Mouse (Mus musculus): ENCODE data around the gene Itgb1bp1. TPM values are rescaled to one million over a fixed set of nuclear protein-coding genes. Genes with fewer than 3 reads are reported as not detected.

Itgb1bp1 gene
- polyA plus RNA-seq, 1 experiment from 2014 or later: 51.0 TPM

DNA sequence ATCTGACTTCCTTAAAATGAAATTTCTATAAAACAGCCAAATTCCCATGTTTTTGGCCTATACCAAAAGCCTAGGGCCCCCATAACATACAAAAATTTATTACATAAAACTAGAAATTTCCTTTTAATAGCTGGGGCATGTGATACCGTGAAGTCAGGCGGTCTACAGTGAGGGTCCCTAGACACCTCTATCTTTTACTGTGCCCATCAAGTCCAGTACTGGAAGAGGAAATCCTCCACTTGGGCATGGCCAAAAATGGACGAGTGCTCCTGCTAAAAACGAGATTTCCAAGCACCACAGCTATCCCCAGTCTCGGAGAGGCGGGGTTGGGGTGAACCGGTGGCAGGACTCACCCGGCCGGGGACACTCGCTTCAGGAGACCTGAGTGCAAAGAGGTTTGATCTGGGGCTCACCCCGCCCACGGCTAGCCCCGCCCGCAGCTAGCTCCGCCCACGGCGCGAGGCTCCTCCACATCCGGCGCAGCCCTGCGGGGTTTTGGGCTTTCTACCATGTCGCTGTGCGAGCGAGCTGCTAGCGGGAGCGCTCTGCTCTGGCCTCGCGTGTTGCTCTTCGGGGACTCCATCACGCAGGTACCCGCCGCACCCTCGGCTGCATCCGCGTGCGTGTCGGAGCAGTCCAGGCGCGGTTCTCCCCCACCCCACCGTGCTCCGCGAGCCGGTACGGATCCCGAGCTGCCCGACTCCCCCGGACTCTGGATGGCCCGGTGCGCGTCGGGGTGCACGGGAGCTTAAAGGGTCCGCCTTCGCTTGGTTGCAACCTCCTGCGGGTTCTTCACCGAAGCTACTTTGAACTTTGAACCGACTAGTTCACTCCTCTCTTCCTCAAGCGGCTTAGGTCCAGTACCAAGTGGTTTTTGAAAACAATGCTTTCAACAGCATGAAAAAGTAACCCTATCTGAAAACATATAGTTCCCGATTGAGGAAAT is 30.1 kb upstream of the Itgb1bp1 start, which contains the start of gene Iah1:
Gene Iah1 (plus strand): TSS at position 467 of the 946 bp plus-strand sequence.
- WGBS: 2% methylated on average over 59 of the region's 59 CpGs
- Histone ChIP-seq H3K27ac (ENCODE audit: low read length) (0 out of 2 replicates have a peak within 1 kb of the TSS, but pooled peaks have one; percentile 27), H3K27me3 (ENCODE audit: control insufficient read depth, insufficient read depth, low read length) (no peaks in the 10 kb centered on the region), H3K9ac (replicated peaks; ENCODE audit: low read depth, low read length) (peak within 1 kb of the TSS; percentile 72), H3K36me3 (ENCODE audit: control insufficient read depth, insufficient read depth, low read length) (peaks cover 19% of the 10 kb centered on the region; the same call in 1 of the 2 replicates), H3K9me3 (ENCODE audit: control insufficient read depth, low read depth, low read length) (no peaks in the 10 kb centered on the region), H3K4me3 (ENCODE audit: low read depth, low read length) (peak within 1 kb of the TSS; percentile 73), H3K4me2 (replicated peaks; ENCODE audit: low read depth, low read length) (peak within 1 kb of the TSS; percentile 61), H3K4me1 (ENCODE audit: control insufficient read depth, insufficient read depth, low read length) (no peaks in the 10 kb centered on the region)
- ATAC-seq (ENCODE audit: insufficient number of reproducible peaks, insufficient read depth, low FRiP score, low read depth): peak; percentile 89

DNA sequence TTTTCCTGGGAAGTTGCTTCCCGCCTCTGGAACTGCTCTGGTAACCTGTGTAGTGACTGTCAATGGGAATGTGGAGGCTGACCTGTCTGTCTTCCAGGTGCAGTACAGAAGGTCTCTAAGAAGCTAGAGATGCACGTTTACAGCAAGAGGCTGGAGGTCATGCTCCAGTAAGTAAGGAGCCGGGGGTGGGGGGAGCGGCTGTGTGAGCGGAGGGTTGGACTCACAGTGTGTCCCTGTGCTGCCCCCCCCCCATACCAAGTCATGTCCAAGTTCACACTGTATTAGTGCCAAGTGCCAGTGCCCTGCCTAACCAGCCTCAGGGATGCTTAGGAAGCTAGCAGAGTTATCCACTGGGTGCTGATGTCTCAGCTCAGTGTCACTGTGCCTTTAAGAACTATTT is 26.1 kb upstream of the Itgb1bp1 start:
- Histone ChIP-seq H3K4me1 (ENCODE audit: control insufficient read depth, insufficient read depth, low read length) (no peaks in the 10 kb centered on the region), H3K9me3 (ENCODE audit: control insufficient read depth, low read depth, low read length) (no peaks in the 10 kb centered on the region), H3K36me3 (ENCODE audit: control insufficient read depth, insufficient read depth, low read length) (peaks cover 40% of the 10 kb centered on the region), H3K9ac (replicated peaks; ENCODE audit: low read depth, low read length) (no peak overlapping the region), H3K4me2 (replicated peaks; ENCODE audit: low read depth, low read length) (no peak overlapping the region), H3K27ac (ENCODE audit: low read length) (no peak overlapping the region), H3K27me3 (ENCODE audit: control insufficient read depth, insufficient read depth, low read length) (no peaks in the 10 kb centered on the region), H3K4me3 (ENCODE audit: low read depth, low read length) (no peak overlapping the region)
- ATAC-seq (ENCODE audit: insufficient number of reproducible peaks, insufficient read depth, low FRiP score, low read depth): no peak
- WGBS: 88% methylated on average over 5 of the region's 5 CpGs

DNA sequence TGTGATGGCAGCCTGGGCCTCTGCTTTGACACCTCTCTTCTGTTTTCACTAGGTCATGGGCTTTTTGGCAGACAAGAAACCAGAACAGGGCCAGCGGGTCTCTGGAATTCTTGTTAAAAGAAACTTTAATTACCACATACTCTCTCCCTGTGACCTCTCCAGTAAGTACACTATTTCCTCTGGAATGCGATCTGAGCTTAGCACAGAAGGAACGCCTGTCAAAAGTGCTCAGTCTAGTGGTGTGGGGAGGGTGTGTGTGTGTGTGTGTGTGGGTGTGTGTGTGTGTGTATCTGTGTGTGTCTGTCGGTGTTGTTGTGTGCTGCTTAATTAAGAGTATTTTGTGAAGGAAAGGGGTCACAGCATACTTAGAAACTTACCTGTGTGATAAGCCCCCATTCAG is 20.6 kb upstream of the Itgb1bp1 start:
- Histone ChIP-seq H3K9me3 (ENCODE audit: control insufficient read depth, low read depth, low read length) (no peaks in the 10 kb centered on the region), H3K9ac (replicated peaks; ENCODE audit: low read depth, low read length) (no peak overlapping the region), H3K27ac (ENCODE audit: low read length) (no peak overlapping the region), H3K4me2 (replicated peaks; ENCODE audit: low read depth, low read length) (no peak overlapping the region), H3K36me3 (ENCODE audit: control insufficient read depth, insufficient read depth, low read length) (peaks cover 65% of the 10 kb centered on the region), H3K4me3 (ENCODE audit: low read depth, low read length) (no peak overlapping the region), H3K4me1 (ENCODE audit: control insufficient read depth, insufficient read depth, low read length) (no peaks in the 10 kb centered on the region), H3K27me3 (ENCODE audit: control insufficient read depth, insufficient read depth, low read length) (no peaks in the 10 kb centered on the region)
- no peak for ATAC-seq (ENCODE audit: insufficient number of reproducible peaks, insufficient read depth, low FRiP score, low read depth)
- 85% methylated on average over 4 of the region's 4 CpGs for WGBS

DNA sequence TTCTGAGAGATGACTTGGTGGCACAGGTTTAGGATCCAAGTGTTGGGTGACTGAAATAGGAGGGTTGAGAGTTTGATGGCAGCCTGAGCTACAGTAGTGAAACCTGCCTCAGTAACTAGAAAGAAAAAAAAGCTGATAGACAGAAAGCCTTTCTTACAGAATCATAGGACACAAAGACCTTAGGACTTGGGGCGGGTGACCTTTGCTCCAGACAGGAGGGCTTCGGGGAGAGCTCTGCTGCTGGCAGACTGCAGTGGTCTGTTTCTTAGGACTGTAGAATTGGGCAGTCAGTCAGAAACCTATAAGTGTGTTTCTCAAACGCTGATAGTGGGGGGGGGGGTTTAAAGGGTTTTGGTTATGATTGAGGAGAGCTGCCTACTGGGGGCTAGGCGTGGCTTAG is 19.7 kb upstream of the Itgb1bp1 start:
- Histone ChIP-seq H3K36me3 (ENCODE audit: control insufficient read depth, insufficient read depth, low read length) (peaks cover 66% of the 10 kb centered on the region), H3K9me3 (ENCODE audit: control insufficient read depth, low read depth, low read length) (no peaks in the 10 kb centered on the region), H3K27me3 (ENCODE audit: control insufficient read depth, insufficient read depth, low read length) (no peaks in the 10 kb centered on the region), H3K4me3 (ENCODE audit: low read depth, low read length) (no peak overlapping the region), H3K4me1 (ENCODE audit: control insufficient read depth, insufficient read depth, low read length) (no peaks in the 10 kb centered on the region), H3K27ac (ENCODE audit: low read length) (no peak overlapping the region), H3K9ac (replicated peaks; ENCODE audit: low read depth, low read length) (no peak overlapping the region), H3K4me2 (replicated peaks; ENCODE audit: low read depth, low read length) (no peak overlapping the region)
- WGBS: 92% methylated on average over 4 of the region's 4 CpGs
- ATAC-seq (ENCODE audit: insufficient number of reproducible peaks, insufficient read depth, low FRiP score, low read depth): no peak

DNA sequence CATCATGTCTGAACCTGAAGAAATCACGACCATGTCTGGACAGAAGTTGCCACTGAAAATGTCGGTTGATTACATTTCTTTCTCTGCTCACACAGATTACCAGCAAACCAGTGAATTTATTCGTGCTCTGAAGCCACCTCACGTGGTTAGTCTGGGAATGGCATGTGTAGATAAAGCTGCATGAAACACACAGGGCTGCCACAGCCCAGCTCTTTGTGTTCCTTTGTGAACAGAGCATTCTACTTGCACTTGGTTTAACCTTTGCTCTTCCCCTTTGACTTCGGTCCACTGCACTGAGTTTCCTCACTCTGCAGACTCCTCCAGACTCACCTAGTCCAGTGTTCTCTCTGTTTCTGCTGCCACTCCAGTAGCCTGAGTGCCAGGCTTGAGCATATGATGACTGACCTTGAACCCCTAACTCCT is 16.3 kb upstream of the Itgb1bp1 start:
- Histone ChIP-seq H3K9me3 (ENCODE audit: control insufficient read depth, low read depth, low read length) (no peaks in the 10 kb centered on the region), H3K4me2 (replicated peaks; ENCODE audit: low read depth, low read length) (no peak overlapping the region), H3K4me3 (ENCODE audit: low read depth, low read length) (no peak overlapping the region), H3K27ac (ENCODE audit: low read length) (no peak overlapping the region), H3K4me1 (ENCODE audit: control insufficient read depth, insufficient read depth, low read length) (no peaks in the 10 kb centered on the region), H3K36me3 (ENCODE audit: control insufficient read depth, insufficient read depth, low read length) (peaks cover 65% of the 10 kb centered on the region), H3K27me3 (ENCODE audit: control insufficient read depth, insufficient read depth, low read length) (no peaks in the 10 kb centered on the region), H3K9ac (replicated peaks; ENCODE audit: low read depth, low read length) (no peak overlapping the region)
- 47% methylated on average over 5 of the region's 5 CpGs for WGBS
- ATAC-seq (ENCODE audit: insufficient number of reproducible peaks, insufficient read depth, low FRiP score, low read depth): peak; percentile 63; the same call in 1 of the 2 replicates

DNA sequence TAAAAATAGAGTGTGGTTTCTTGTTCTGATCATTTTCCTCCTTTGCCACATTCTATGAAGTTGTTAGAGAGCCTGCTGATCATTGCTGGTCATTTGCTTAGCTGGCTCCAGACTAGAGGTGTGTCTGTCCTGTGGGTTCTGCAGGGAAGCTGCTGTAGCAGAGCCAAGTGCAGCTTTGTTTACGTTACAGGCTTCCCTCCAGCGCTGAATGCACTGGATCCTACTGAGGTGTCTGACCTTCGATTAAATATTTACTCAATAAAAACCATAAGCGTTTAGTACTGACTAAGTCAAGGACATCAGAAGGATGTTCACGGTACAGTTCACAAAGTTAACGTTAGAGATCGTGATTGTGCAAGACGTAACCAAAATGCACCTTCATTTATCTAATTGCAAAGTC is 15.8 kb upstream of the Itgb1bp1 start:
- Histone ChIP-seq H3K9me3 (ENCODE audit: control insufficient read depth, low read depth, low read length) (no peaks in the 10 kb centered on the region), H3K36me3 (ENCODE audit: control insufficient read depth, insufficient read depth, low read length) (peaks cover 69% of the 10 kb centered on the region), H3K4me1 (ENCODE audit: control insufficient read depth, insufficient read depth, low read length) (no peaks in the 10 kb centered on the region), H3K9ac (replicated peaks; ENCODE audit: low read depth, low read length) (no peak overlapping the region), H3K4me2 (replicated peaks; ENCODE audit: low read depth, low read length) (no peak overlapping the region), H3K27me3 (ENCODE audit: control insufficient read depth, insufficient read depth, low read length) (no peaks in the 10 kb centered on the region), H3K4me3 (ENCODE audit: low read depth, low read length) (no peak overlapping the region), H3K27ac (ENCODE audit: low read length) (no peak overlapping the region)
- no peak for ATAC-seq (ENCODE audit: insufficient number of reproducible peaks, insufficient read depth, low FRiP score, low read depth)
- WGBS: 32% methylated on average over 8 of the region's 8 CpGs

DNA sequence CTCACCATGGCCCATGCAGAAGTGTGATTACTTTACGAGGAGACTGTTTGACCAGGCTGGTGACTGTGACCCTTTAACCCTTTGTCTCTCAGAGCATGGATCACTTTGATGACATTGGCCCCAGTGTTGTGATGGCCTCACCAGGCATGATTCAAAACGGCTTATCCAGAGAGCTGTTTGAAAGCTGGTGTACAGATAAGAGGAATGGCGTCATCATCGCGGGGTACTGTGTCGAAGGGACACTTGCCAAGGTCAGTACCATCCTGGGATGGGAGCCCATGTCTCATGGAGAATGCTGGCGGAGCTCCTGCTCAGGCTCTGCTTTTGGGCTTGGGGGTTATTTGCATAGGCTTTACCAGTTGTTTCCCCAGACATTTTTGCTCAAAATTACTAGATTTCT is 15.2 kb upstream of the Itgb1bp1 start:
- Histone ChIP-seq H3K36me3 (ENCODE audit: control insufficient read depth, insufficient read depth, low read length) (peaks cover 68% of the 10 kb centered on the region), H3K27me3 (ENCODE audit: control insufficient read depth, insufficient read depth, low read length) (no peaks in the 10 kb centered on the region), H3K27ac (ENCODE audit: low read length) (no peak overlapping the region), H3K4me3 (ENCODE audit: low read depth, low read length) (no peak overlapping the region), H3K4me1 (ENCODE audit: control insufficient read depth, insufficient read depth, low read length) (no peaks in the 10 kb centered on the region), H3K4me2 (replicated peaks; ENCODE audit: low read depth, low read length) (no peak overlapping the region), H3K9ac (replicated peaks; ENCODE audit: low read depth, low read length) (no peak overlapping the region), H3K9me3 (ENCODE audit: control insufficient read depth, low read depth, low read length) (no peaks in the 10 kb centered on the region)
- WGBS: 82% methylated on average over 7 of the region's 7 CpGs
- ATAC-seq (ENCODE audit: insufficient number of reproducible peaks, insufficient read depth, low FRiP score, low read depth): no peak

DNA sequence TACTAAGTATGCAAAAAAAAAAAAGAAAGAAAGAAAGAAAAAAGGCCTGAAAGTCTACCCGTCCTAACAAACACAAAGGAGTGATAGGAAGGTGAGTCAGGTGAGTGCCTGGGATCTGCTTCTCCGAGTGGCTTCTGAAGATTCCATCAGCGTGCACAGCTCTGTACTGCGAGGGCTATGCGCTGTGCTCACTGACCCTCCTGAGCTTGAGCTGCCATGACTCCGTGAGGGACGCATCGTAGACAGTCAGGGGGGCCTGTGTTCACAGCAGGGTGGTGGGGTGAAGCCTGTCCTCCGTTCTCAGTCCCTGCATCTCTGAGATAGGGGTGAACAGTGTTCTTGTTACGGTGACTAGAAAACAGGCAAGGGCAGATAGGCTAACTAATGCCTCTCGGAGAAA is 12.8 kb upstream of the Itgb1bp1 start:
- no peak overlapping the region for H3K4me2 ChIP-seq (replicated peaks; ENCODE audit: low read depth, low read length)
- H3K27ac ChIP-seq (ENCODE audit: low read length): no peak overlapping the region
- H3K36me3 ChIP-seq (ENCODE audit: control insufficient read depth, insufficient read depth, low read length): peaks cover 69% of the 10 kb centered on the region
- no peak overlapping the region for H3K9ac ChIP-seq (replicated peaks; ENCODE audit: low read depth, low read length)
- H3K4me1 ChIP-seq (ENCODE audit: control insufficient read depth, insufficient read depth, low read length): no peaks in the 10 kb centered on the region
- 97% methylated on average over 11 of the region's 11 CpGs for WGBS
- ATAC-seq (ENCODE audit: insufficient number of reproducible peaks, insufficient read depth, low FRiP score, low read depth): no peak
- no peaks in the 10 kb centered on the region for H3K27me3 ChIP-seq (ENCODE audit: control insufficient read depth, insufficient read depth, low read length)
- H3K4me3 ChIP-seq (ENCODE audit: low read depth, low read length): no peak overlapping the region
- H3K9me3 ChIP-seq (ENCODE audit: control insufficient read depth, low read depth, low read length): no peaks in the 10 kb centered on the region
